Mouse (Mus musculus) forebrain, embryonic 16.5 days (tissue): ENCODE results near the gene Parp8. TPM values are rescaled to one million over a fixed set of nuclear protein-coding genes. Genes with fewer than 3 reads are reported as not detected.

Source experiments
- ATAC-seq: fragments of 200-750 bp; cut with Nextera tagmentation; 2 replicates; pipeline ENCODE4 v1.8.0; 2017; ENCODE audit warnings: mild to moderate bottlenecking, moderate library complexity
- H3K27ac ChIP-seq: fragments of 300-500 bp; sonication (generic); 2 replicates; pipeline ENCODE4 v1.5.1; 2014; ENCODE audit warnings: low read length, control low read depth
- H3K27me3 ChIP-seq: fragments of 300-500 bp; sonication (generic); replicated peaks from 2 replicates; pipeline ENCODE4 v1.6.1; 2014; ENCODE audit warnings: low read length; ENCODE audit not compliant: control insufficient read depth, insufficient read depth
- H3K36me3 ChIP-seq: fragments of 300-500 bp; sonication (generic); 2 replicates; pipeline ENCODE4 v1.6.1; 2014; ENCODE audit not compliant: control insufficient read depth, insufficient read depth
- H3K4me1 ChIP-seq: fragments of 300-500 bp; sonication (generic); replicated peaks from 2 replicates; pipeline ENCODE4 v1.6.1; 2014; ENCODE audit warnings: low read length; ENCODE audit not compliant: control insufficient read depth, insufficient read depth
- H3K4me2 ChIP-seq: fragments of 300-500 bp; sonication (generic); 2 replicates; pipeline ENCODE4 v1.6.1; 2014; ENCODE audit warnings: mild to moderate bottlenecking, low read length, control low read depth
- H3K4me3 ChIP-seq: fragments of 300-500 bp; sonication (generic); replicated peaks from 2 replicates; pipeline ENCODE4 v1.5.1; 2014; ENCODE audit warnings: mild to moderate bottlenecking, low read length, control low read depth
- H3K9ac ChIP-seq: fragments of 300-500 bp; sonication (generic); replicated peaks from 2 replicates; pipeline ENCODE4 v1.6.1; 2014; ENCODE audit warnings: low read depth, low read length, control low read depth
- H3K9me3 ChIP-seq: fragments of 300-500 bp; sonication (generic); 2 replicates; pipeline ENCODE4 v1.6.1; 2016; ENCODE audit warnings: low read length; ENCODE audit not compliant: control insufficient read depth
- WGBS: fragments of 180-500 bp; shearing (Covaris S2); extraction: QIAGEN DNeasy Blood & Tissue Kit; methylation state at CpG from one replicate; pipeline ENCODE4 v1.1.7; 2014; 5-methylcytosine and 5-hydroxymethylcytosine counted together
- polyA plus RNA-seq: library from polyadenylated mRNA; unstranded; fragments of >200 nt; fragmentation: Nextera tagmentation; extraction: Ambion mirVana; gene quantifications from 2 replicates; pipeline ENCODE4 v1.2.1, GENCODE M21; 2015

The Parp8 gene
- polyA plus RNA-seq, 1 experiment from 2014 or later, result 24.1 TPM

GRCm38 (mm10) chr13:116879580-116880192, 145.7 kb downstream of the Parp8 start:
- no peak for ATAC-seq
- WGBS, result 89% methylated on average over 10 of the region's 10 CpGs
- H3K9me3 ChIP-seq, result no peaks in the 10 kb centered on the region
- H3K36me3 ChIP-seq, result no peaks in the 10 kb centered on the region
- no peak overlapping the region for H3K9ac ChIP-seq
- no peaks in the 10 kb centered on the region for H3K4me1 ChIP-seq
- no peak overlapping the region for H3K4me3 ChIP-seq
- H3K27me3 ChIP-seq, result no peaks in the 10 kb centered on the region
- H3K27ac ChIP-seq, result no peak overlapping the region
- H3K4me2 ChIP-seq, result no peak overlapping the region

DNA sequence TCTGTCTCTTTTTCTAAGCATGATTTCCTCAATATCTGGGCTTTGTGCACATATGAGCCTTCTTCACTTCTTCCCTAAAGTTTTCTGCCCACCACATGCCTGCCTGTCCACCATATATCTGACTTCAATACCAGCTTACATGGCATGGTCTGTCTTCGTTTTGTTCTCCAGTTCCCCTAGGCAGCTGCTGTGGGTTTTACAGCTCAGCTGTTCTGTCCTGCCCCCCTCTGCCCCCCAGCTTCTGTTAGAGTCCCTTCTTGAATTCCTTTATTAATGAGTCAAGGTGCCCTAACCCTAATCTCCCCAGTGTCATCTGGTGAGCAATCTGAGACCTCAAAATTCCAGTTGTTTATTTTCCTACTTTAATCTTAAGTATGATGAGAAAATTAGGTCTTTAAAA, 155.1 kb downstream of the Parp8 start:
- Histone ChIP-seq H3K4me3 (no peak overlapping the region), H3K4me1 (no peaks in the 10 kb centered on the region), H3K4me2 (no peak overlapping the region), H3K9ac (no peak overlapping the region), H3K36me3 (peaks cover 4% of the 10 kb centered on the region; the same call in 1 of the 2 replicates), H3K9me3 (no peaks in the 10 kb centered on the region), H3K27me3 (no peaks in the 10 kb centered on the region), H3K27ac (no peak overlapping the region)
- no peak for ATAC-seq
- WGBS, result 78% methylated on average over 1 of the region's 1 CpGs

- no peaks in the 10 kb centered on the region for H3K27me3 ChIP-seq
- H3K9ac ChIP-seq, result no peak overlapping the region
- H3K4me2 ChIP-seq, result no peak overlapping the region
- no peak overlapping the region for H3K27ac ChIP-seq
- H3K9me3 ChIP-seq, result no peaks in the 10 kb centered on the region
- ATAC-seq, result no peak
- WGBS, result 87% methylated on average over 5 of the region's 5 CpGs
- H3K36me3 ChIP-seq, result no peaks in the 10 kb centered on the region
- no peak overlapping the region for H3K4me3 ChIP-seq
- H3K4me1 ChIP-seq, result no peaks in the 10 kb centered on the region
Measured at GRCm38 (mm10) chr13:116843937-116844336, 181.4 kb downstream of the Parp8 start.

DNA sequence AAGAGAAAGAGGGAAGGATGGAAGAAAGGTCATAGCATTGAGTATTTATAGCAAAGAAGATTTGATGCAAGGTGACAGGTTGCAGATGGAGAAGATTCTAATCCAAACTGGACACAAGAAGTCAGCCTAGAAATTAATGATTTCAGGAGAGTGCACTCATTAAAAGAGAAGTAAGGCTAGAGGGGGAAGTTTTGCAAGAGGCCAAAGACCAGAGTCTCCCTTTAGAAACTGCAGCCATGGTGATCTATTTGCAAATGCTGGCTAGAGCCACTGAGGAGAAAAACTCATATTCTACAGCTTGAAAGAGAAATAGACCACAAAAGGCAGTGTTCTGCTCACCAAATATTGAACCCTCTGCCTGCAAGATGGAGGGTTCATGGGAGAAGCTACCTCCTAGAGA, 194.4 kb downstream of the Parp8 start:
- Histone ChIP-seq H3K9ac (no peak overlapping the region), H3K4me2 (no peak overlapping the region), H3K27me3 (no peaks in the 10 kb centered on the region), H3K4me1 (no peaks in the 10 kb centered on the region), H3K4me3 (no peak overlapping the region), H3K9me3 (no peaks in the 10 kb centered on the region), H3K36me3 (no peaks in the 10 kb centered on the region), H3K27ac (no peak overlapping the region)
- ATAC-seq, result no peak

- H3K4me2 ChIP-seq, result no peak overlapping the region
- H3K27ac ChIP-seq, result no peak overlapping the region
- no peaks in the 10 kb centered on the region for H3K9me3 ChIP-seq
- H3K9ac ChIP-seq, result no peak overlapping the region
- 90% methylated on average over 3 of the region's 3 CpGs for WGBS
- no peaks in the 10 kb centered on the region for H3K27me3 ChIP-seq
- no peaks in the 10 kb centered on the region for H3K36me3 ChIP-seq
- ATAC-seq, result no peak
- no peaks in the 10 kb centered on the region for H3K4me1 ChIP-seq
- H3K4me3 ChIP-seq, result no peak overlapping the region
Measured at GRCm38 (mm10) chr13:116829015-116829414, 196.3 kb downstream of the Parp8 start.

DNA sequence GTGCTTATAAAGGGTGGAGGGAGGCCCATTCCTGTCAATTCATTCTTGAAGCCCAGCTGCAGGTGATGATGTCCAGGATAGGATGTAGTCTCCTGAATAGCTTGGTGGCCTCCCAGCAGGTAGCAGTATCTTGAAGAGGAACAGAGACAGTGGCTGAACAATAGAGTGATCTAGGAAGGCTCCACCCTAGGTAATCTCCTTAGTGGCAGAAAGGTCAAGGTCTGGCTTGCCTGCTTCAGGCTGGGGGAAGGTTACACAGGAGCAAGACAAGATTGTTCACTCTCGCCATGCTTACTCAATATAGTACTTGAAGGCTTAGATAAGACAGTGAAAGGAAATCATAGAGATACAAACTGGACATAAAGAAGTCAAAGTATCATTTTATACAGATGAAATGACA, 213.9 kb downstream of the Parp8 start:
- H3K36me3 ChIP-seq, result no peaks in the 10 kb centered on the region
- no peaks in the 10 kb centered on the region for H3K27me3 ChIP-seq
- H3K9me3 ChIP-seq, result no peaks in the 10 kb centered on the region
- 65% methylated on average over 1 of the region's 1 CpGs for WGBS
- H3K4me2 ChIP-seq, result no peak overlapping the region
- no peak for ATAC-seq
- no peak overlapping the region for H3K4me3 ChIP-seq
- H3K27ac ChIP-seq, result no peak overlapping the region
- H3K4me1 ChIP-seq, result no peaks in the 10 kb centered on the region
- H3K9ac ChIP-seq, result no peak overlapping the region

Other genes with a start within 250 kb of the Parp8 start
- 6.0 and 7.9 TPM in 2 replicates for gene Emb, start 183.0 kb upstream of the Parp8 start, polyA plus RNA-seq
- 0.39 and 0.40 TPM in 2 replicates for gene Gm17509, start 195.5 kb upstream of the Parp8 start, polyA plus RNA-seq